Mouse (Mus musculus): ENCODE results near the gene Clcf1. TPM values are rescaled to one million over a fixed set of nuclear protein-coding genes. Genes with fewer than 3 reads are reported as not detected.
A peak's percentile ranks its signal among the peaks of the same experiment; 100 is the strongest.

The Clcf1 gene
- total RNA-seq, 1 experiment = 2.2 TPM

- H3K9ac ChIP-seq (ENCODE audit: insufficient read depth, low read depth, low read length, poor library complexity, severe bottlenecking) = no peak overlapping the region
- TF ChIP-seq ZC3H11A (IDR thresholded peaks at IDR 0.05; ENCODE audit: borderline replicate concordance, low read depth, low read length) (no peak), MAFK (IDR thresholded peaks at IDR 0.05; ENCODE audit: insufficient read depth, low read depth, low read length) (0 out of 2 replicates have a peak, but pooled peaks have one; percentile 23)
- in situ Hi-C loops (cut with MboI; ENCODE audit: low sequenced_read_pairs in 2 of 2, unreplicated experiment in 2 of 2) = no loop called here
Observed at GRCm38 (mm10) chr19:4213524-4213974, 489 bp upstream of the Clcf1 start.

GRCm38 (mm10) chr19:4214771-4215450 lies 873 bp downstream of the Clcf1 start:
- TF ChIP-seq MAFK (IDR thresholded peaks at IDR 0.05; ENCODE audit: insufficient read depth, low read depth, low read length) = no peak
- no peak for TF ChIP-seq ZC3H11A (IDR thresholded peaks at IDR 0.05; ENCODE audit: borderline replicate concordance, low read depth, low read length)
- TF ChIP-seq HCFC1 (IDR thresholded peaks at IDR 0.05; ENCODE audit: borderline replicate concordance, insufficient read depth, low read length) = no peak
- no peak for TF ChIP-seq ZNF384 (IDR thresholded peaks at IDR 0.05; ENCODE audit: low read depth, low read length)
- TF ChIP-seq CHD2 (IDR thresholded peaks at IDR 0.05; ENCODE audit: low read depth, low read length) = no peak
- Histone ChIP-seq H3K9me3 (ENCODE audit: control insufficient read depth, insufficient read depth, low read depth, low read length) (no peaks in the 10 kb centered on the region), H3K27ac (ENCODE audit: insufficient read depth, low read depth, low read length, poor library complexity, severe bottlenecking) (no peak overlapping the region), H3K4me1 (ENCODE audit: control insufficient read depth in 2 of 2, insufficient read depth in 2 of 2, low read length in 2 of 2, poor library complexity in 1 of 2) (peaks cover 2 to 14% of the 10 kb centered on the region in 2 experiments; a peak in 3 of 4 replicates), H3K9ac (ENCODE audit: insufficient read depth, low read depth, low read length, poor library complexity, severe bottlenecking) (peak overlapping the region; percentile 74), H3K36me3 (ENCODE audit: control insufficient read depth, insufficient read depth, low read length, poor library complexity, severe bottlenecking) (no peaks in the 10 kb centered on the region), H3K4me3 (ENCODE audit: insufficient read depth in 1 of 2, low read depth in 1 of 2, low read length in 2 of 2, poor library complexity in 1 of 2, severe bottlenecking in 1 of 2) (peak overlapping the region; percentile 67 to 84)
- in situ Hi-C loops (cut with MboI; ENCODE audit: low sequenced_read_pairs in 2 of 2, unreplicated experiment in 2 of 2) = no loop called here
- no peak for DNase-seq (ENCODE audit: low read depth, low spot score)

More at GRCm38 (mm10) chr19:4213524-4213974, 489 bp upstream of the Clcf1 start:
- Histone ChIP-seq H3K4me1 (ENCODE audit: control insufficient read depth in 2 of 2, insufficient read depth in 2 of 2, low read length in 2 of 2, poor library complexity in 1 of 2) (peaks cover 4 to 19% of the 10 kb centered on the region in 2 experiments; a peak in 3 of 4 replicates), H3K36me3 (ENCODE audit: control insufficient read depth, insufficient read depth, low read length, poor library complexity, severe bottlenecking) (no peaks in the 10 kb centered on the region), H3K4me3 (ENCODE audit: insufficient read depth in 1 of 2, low read depth in 1 of 2, low read length in 2 of 2, poor library complexity in 1 of 2, severe bottlenecking in 1 of 2) (peak overlapping the region; percentile 67 to 84; a peak in 2 of 4 replicates), H3K27ac (ENCODE audit: insufficient read depth, low read depth, low read length, poor library complexity, severe bottlenecking) (no peak overlapping the region), H3K9me3 (ENCODE audit: control insufficient read depth, insufficient read depth, low read depth, low read length) (no peaks in the 10 kb centered on the region)
- no peak for DNase-seq (ENCODE audit: low read depth, low spot score)

- Histone ChIP-seq H3K4me1 (ENCODE audit: control insufficient read depth in 2 of 2, insufficient read depth in 2 of 2, low read length in 2 of 2, poor library complexity in 1 of 2) (peaks cover 2 to 16% of the 10 kb centered on the region in 2 experiments; a peak in 3 of 4 replicates), H3K9me3 (ENCODE audit: control insufficient read depth, insufficient read depth, low read depth, low read length) (no peaks in the 10 kb centered on the region), H3K4me3 (ENCODE audit: insufficient read depth in 1 of 2, low read depth in 1 of 2, low read length in 2 of 2, poor library complexity in 1 of 2, severe bottlenecking in 1 of 2) (peak overlapping the region; percentile 67 to 84; a peak in 3 of 4 replicates), H3K9ac (ENCODE audit: insufficient read depth, low read depth, low read length, poor library complexity, severe bottlenecking) (no peak overlapping the region), H3K36me3 (ENCODE audit: control insufficient read depth, insufficient read depth, low read length, poor library complexity, severe bottlenecking) (no peaks in the 10 kb centered on the region), H3K27ac (ENCODE audit: insufficient read depth, low read depth, low read length, poor library complexity, severe bottlenecking) (no peak overlapping the region)
- in situ Hi-C loops (cut with MboI; ENCODE audit: low sequenced_read_pairs in 2 of 2, unreplicated experiment in 2 of 2) = no loop called here
- DNase-seq (ENCODE audit: low read depth, low spot score) = no peak
- TF ChIP-seq MAFK (IDR thresholded peaks at IDR 0.05; ENCODE audit: insufficient read depth, low read depth, low read length) (no peak), ZC3H11A (IDR thresholded peaks at IDR 0.05; ENCODE audit: borderline replicate concordance, low read depth, low read length) (no peak), HCFC1 (IDR thresholded peaks at IDR 0.05; ENCODE audit: borderline replicate concordance, insufficient read depth, low read length) (no peak), ZNF384 (IDR thresholded peaks at IDR 0.05; ENCODE audit: low read depth, low read length) (no peak), CHD2 (IDR thresholded peaks at IDR 0.05; ENCODE audit: low read depth, low read length) (no peak)
Observed at GRCm38 (mm10) chr19:4215451-4215840, 1.4 kb downstream of the Clcf1 start.

- Histone ChIP-seq H3K36me3 (ENCODE audit: control insufficient read depth, insufficient read depth, low read length, poor library complexity, severe bottlenecking) (no peaks in the 10 kb centered on the region), H3K9me3 (ENCODE audit: control insufficient read depth, insufficient read depth, low read depth, low read length) (no peaks in the 10 kb centered on the region), H3K4me3 (ENCODE audit: insufficient read depth in 1 of 2, low read depth in 1 of 2, low read length in 2 of 2, poor library complexity in 1 of 2, severe bottlenecking in 1 of 2) (no peak overlapping the region), H3K27ac (ENCODE audit: insufficient read depth, low read depth, low read length, poor library complexity, severe bottlenecking) (no peak overlapping the region), H3K9ac (ENCODE audit: insufficient read depth, low read depth, low read length, poor library complexity, severe bottlenecking) (no peak overlapping the region), H3K4me1 (ENCODE audit: control insufficient read depth in 2 of 2, insufficient read depth in 2 of 2, low read length in 2 of 2, poor library complexity in 1 of 2) (peaks cover 2 to 22% of the 10 kb centered on the region in 2 experiments; a peak in 3 of 4 replicates)
- no peak for TF ChIP-seq HCFC1 (IDR thresholded peaks at IDR 0.05; ENCODE audit: borderline replicate concordance, insufficient read depth, low read length)
- no peak for TF ChIP-seq MAFK (IDR thresholded peaks at IDR 0.05; ENCODE audit: insufficient read depth, low read depth, low read length)
- no peak for TF ChIP-seq ZNF384 (IDR thresholded peaks at IDR 0.05; ENCODE audit: low read depth, low read length)
- no peak for TF ChIP-seq ZC3H11A (IDR thresholded peaks at IDR 0.05; ENCODE audit: borderline replicate concordance, low read depth, low read length)
- TF ChIP-seq CHD2 (IDR thresholded peaks at IDR 0.05; ENCODE audit: low read depth, low read length) = no peak
- DNase-seq (ENCODE audit: low read depth, low spot score) = no peak
- in situ Hi-C loops (cut with MboI; ENCODE audit: low sequenced_read_pairs in 2 of 2, unreplicated experiment in 2 of 2) = no loop called here
Observed at GRCm38 (mm10) chr19:4216041-4216685, 2.1 kb downstream of the Clcf1 start.

Measured in ES-E14 (cell line).